Mouse (Mus musculus) layer of hippocampus, postnatal 14 days (tissue): ENCODE results near the gene Ccn2. TPM values are rescaled to one million over a fixed set of nuclear protein-coding genes. Genes with fewer than 3 reads are reported as not detected.

Experiments
- DNase-seq, 2 experiments: peaks; one replicate each; pipeline ENCODE4 v3.0.0; 2021 to 2022; ENCODE audit warnings: low spot score in 2 of 2, mixed read lengths in 1 of 2
- long read RNA-seq, 2 experiments: library from polyadenylated mRNA; stranded (forward); transcript quantifications; one replicate each; pipeline ENCODE4 v2.0.0; 2021
- total RNA-seq, 2 experiments: library from RNA; stranded (reverse); gene quantifications; 2 replicates each; pipeline ENCODE4 v1.2.3; 2021

The Ccn2 gene
- total RNA-seq, result 10 to 100 TPM; 11.6 to 12.1 TPM
- long read RNA-seq, experiment 1, transcript Ccn2-201 (5 exons, 2,398 nt), result major isoform, 10 of 14 reads
- long read RNA-seq, experiment 1, partial matches to known transcripts, result 3 of 14 reads
- long read RNA-seq, experiment 1, other reads (novel, unspliced or antisense), result 1 of 14 reads
- long read RNA-seq, experiment 2, transcript Ccn2-201 (5 exons, 2,398 nt), result major isoform, 7 of 10 reads
- long read RNA-seq, experiment 2, partial matches to known transcripts, result 2 of 10 reads
- long read RNA-seq, experiment 2, other reads (novel, unspliced or antisense), result 1 of 10 reads

GRCm38 (mm10) chr10:24595250-24596002 is at the start of gene Ccn2:
Ccn2 (plus strand) TSS chr10:24595442.
- DNase-seq, result peak; percentile 18 to 22

GRCm38 (mm10) chr10:24552870-24553269 is 42.4 kb upstream of the Ccn2 start:
- no peak for DNase-seq

GRCm38 (mm10) chr10:24554091-24554490 is 41.2 kb upstream of the Ccn2 start:
- no peak for DNase-seq

GRCm38 (mm10) chr10:24558366-24558765 is 36.9 kb upstream of the Ccn2 start:
- no peak for DNase-seq

- DNase-seq, result no peak
Observed at GRCm38 (mm10) chr10:24569691-24570420, 25.4 kb upstream of the Ccn2 start.

GRCm38 (mm10) chr10:24572044-24572960 is 22.9 kb upstream of the Ccn2 start:
- DNase-seq, result peak in 1 of 2 experiments; percentile 36

GRCm38 (mm10) chr10:24573484-24573883 is 21.8 kb upstream of the Ccn2 start:
- DNase-seq, result no peak

- no peak for DNase-seq
Observed at GRCm38 (mm10) chr10:24581076-24581475, 14.2 kb upstream of the Ccn2 start.

GRCm38 (mm10) chr10:24588824-24589223 is 6.4 kb upstream of the Ccn2 start:
- DNase-seq, result no peak

GRCm38 (mm10) chr10:24589238-24589637 is 6.0 kb upstream of the Ccn2 start:
- no peak for DNase-seq

GRCm38 (mm10) chr10:24590546-24590945 is 4.7 kb upstream of the Ccn2 start:
- no peak for DNase-seq

GRCm38 (mm10) chr10:24591136-24591535 is 4.1 kb upstream of the Ccn2 start:
- peak; percentile 71 to 76 for DNase-seq

- DNase-seq, result no peak
Observed at GRCm38 (mm10) chr10:24591741-24592140, 3.5 kb upstream of the Ccn2 start.

- DNase-seq, result no peak
Observed at GRCm38 (mm10) chr10:24592318-24592717, 2.9 kb upstream of the Ccn2 start.

GRCm38 (mm10) chr10:24592969-24593368 is 2.3 kb upstream of the Ccn2 start:
- DNase-seq, result no peak

- DNase-seq, result no peak
Observed at GRCm38 (mm10) chr10:24593556-24593955, 1.7 kb upstream of the Ccn2 start.

- DNase-seq, result peak in 1 of 2 experiments; percentile 15
Observed at GRCm38 (mm10) chr10:24596003-24596868, 994 bp downstream of the Ccn2 start.

- peak; percentile 9 to 20 for DNase-seq
Observed at GRCm38 (mm10) chr10:24596869-24597339, 1.7 kb downstream of the Ccn2 start.

- no peak for DNase-seq
Observed at GRCm38 (mm10) chr10:24597789-24598188, 2.5 kb downstream of the Ccn2 start.

GRCm38 (mm10) chr10:24598693-24599092 is 3.5 kb downstream of the Ccn2 start:
- DNase-seq, result no peak
